Mouse (Mus musculus): ENCODE results near the gene Trarg1. TPM values are rescaled to one million over a fixed set of nuclear protein-coding genes. Genes with fewer than 3 reads are reported as not detected.

Gene Trarg1
- polyA plus RNA-seq, 1 experiment, result 0.34 TPM

- H3K4me3 ChIP-seq, result no peak overlapping the region
- H3K27me3 ChIP-seq (ENCODE audit: control insufficient read depth, insufficient read depth, insufficient read length), result no peaks in the 10 kb centered on the region
- H3K4me2 ChIP-seq (ENCODE audit: low read depth), result no peak overlapping the region
- H3ac ChIP-seq (ENCODE audit: control insufficient read depth, insufficient read length), result no peak overlapping the region
- peaks cover 57% of the 10 kb centered on the region for H3K36me3 ChIP-seq (ENCODE audit: control insufficient read depth, insufficient read depth)
- H3K79me2 ChIP-seq (ENCODE audit: control insufficient read depth, insufficient read depth), result no peaks in the 10 kb centered on the region
- TF ChIP-seq E2F4 (IDR thresholded peaks at IDR 0.05; ENCODE audit: insufficient read depth), result no peak
- no peak for TF ChIP-seq POLR2A (IDR thresholded peaks at IDR 0.05; ENCODE audit: insufficient read length, low read depth)
- no peak for TF ChIP-seq MYOD1 (IDR thresholded peaks at IDR 0.05; ENCODE audit: control insufficient read depth in 1 of 3, insufficient read length in 2 of 3, low read depth in 2 of 3)
- TF ChIP-seq CEBPB (IDR thresholded peaks at IDR 0.05; ENCODE audit: insufficient read depth, poor library complexity, severe bottlenecking), result no peak
- no peak for TF ChIP-seq TCF3 (IDR thresholded peaks at IDR 0.05; ENCODE audit: insufficient read length, low read depth)
- TF ChIP-seq MAX (IDR thresholded peaks at IDR 0.05; ENCODE audit: low read depth), result no peak
- TF ChIP-seq MYOG (IDR thresholded peaks at IDR 0.05; ENCODE audit: control insufficient read depth in 1 of 3, insufficient read depth in 1 of 3, insufficient read length in 2 of 3, low read depth in 2 of 3), result no peak
- TF ChIP-seq TCF12 (IDR thresholded peaks at IDR 0.05; ENCODE audit: insufficient read depth, poor library complexity, severe bottlenecking), result no peak
- TF ChIP-seq REST (IDR thresholded peaks at IDR 0.05; ENCODE audit: insufficient read depth, insufficient read length), result no peak
- no peak for TF ChIP-seq USF1 (IDR thresholded peaks at IDR 0.05; ENCODE audit: low read depth)
- no peak for TF ChIP-seq SRF (IDR thresholded peaks at IDR 0.05; ENCODE audit: control insufficient read depth, insufficient read length, low read depth)
- TF ChIP-seq POLR2AphosphoS2 (IDR thresholded peaks at IDR 0.05; ENCODE audit: insufficient read length, low read depth), result no peak
Observed at GRCm38 (mm10) chr11:76730650-76731049, 51.0 kb downstream of the Trarg1 start.

- Histone ChIP-seq H3ac (ENCODE audit: control insufficient read depth, insufficient read length) (no peak overlapping the region), H3K27me3 (ENCODE audit: control insufficient read depth, insufficient read depth, insufficient read length) (no peaks in the 10 kb centered on the region), H3K79me2 (ENCODE audit: control insufficient read depth, insufficient read depth) (no peaks in the 10 kb centered on the region), H3K36me3 (ENCODE audit: control insufficient read depth, insufficient read depth) (peaks cover 53% of the 10 kb centered on the region), H3K4me3 (no peak overlapping the region), H3K4me2 (ENCODE audit: low read depth) (peak overlapping the region; percentile 20)
- no peak for TF ChIP-seq CEBPB (IDR thresholded peaks at IDR 0.05; ENCODE audit: insufficient read depth, poor library complexity, severe bottlenecking)
- no peak for TF ChIP-seq POLR2AphosphoS2 (IDR thresholded peaks at IDR 0.05; ENCODE audit: insufficient read length, low read depth)
- TF ChIP-seq TCF3 (IDR thresholded peaks at IDR 0.05; ENCODE audit: insufficient read length, low read depth), result no peak
- TF ChIP-seq MYOG (IDR thresholded peaks at IDR 0.05; ENCODE audit: control insufficient read depth in 1 of 3, insufficient read depth in 1 of 3, insufficient read length in 2 of 3, low read depth in 2 of 3), result no peak
- TF ChIP-seq MAX (IDR thresholded peaks at IDR 0.05; ENCODE audit: low read depth), result no peak
- TF ChIP-seq TCF12 (IDR thresholded peaks at IDR 0.05; ENCODE audit: insufficient read depth, poor library complexity, severe bottlenecking), result no peak
- TF ChIP-seq POLR2A (IDR thresholded peaks at IDR 0.05; ENCODE audit: insufficient read length, low read depth), result no peak
- TF ChIP-seq E2F4 (IDR thresholded peaks at IDR 0.05; ENCODE audit: insufficient read depth), result no peak
- no peak for TF ChIP-seq SRF (IDR thresholded peaks at IDR 0.05; ENCODE audit: control insufficient read depth, insufficient read length, low read depth)
- TF ChIP-seq MYOD1 (IDR thresholded peaks at IDR 0.05; ENCODE audit: control insufficient read depth in 1 of 3, insufficient read length in 2 of 3, low read depth in 2 of 3), result no peak
- TF ChIP-seq USF1 (IDR thresholded peaks at IDR 0.05; ENCODE audit: low read depth), result no peak
- TF ChIP-seq REST (IDR thresholded peaks at IDR 0.05; ENCODE audit: insufficient read depth, insufficient read length), result no peak
Observed at GRCm38 (mm10) chr11:76734560-76734959, 55.0 kb downstream of the Trarg1 start.

GRCm38 (mm10) chr11:76735753-76736324, 56.2 kb downstream of the Trarg1 start:
- Histone ChIP-seq H3ac (ENCODE audit: control insufficient read depth, insufficient read length) (no peak overlapping the region), H3K4me2 (ENCODE audit: low read depth) (no peak overlapping the region), H3K79me2 (ENCODE audit: control insufficient read depth, insufficient read depth) (no peaks in the 10 kb centered on the region), H3K36me3 (ENCODE audit: control insufficient read depth, insufficient read depth) (peaks cover 47% of the 10 kb centered on the region), H3K27me3 (ENCODE audit: control insufficient read depth, insufficient read depth, insufficient read length) (no peaks in the 10 kb centered on the region), H3K4me3 (no peak overlapping the region)
- no peak for TF ChIP-seq TCF3 (IDR thresholded peaks at IDR 0.05; ENCODE audit: insufficient read length, low read depth)
- TF ChIP-seq POLR2AphosphoS2 (IDR thresholded peaks at IDR 0.05; ENCODE audit: insufficient read length, low read depth), result no peak
- TF ChIP-seq MYOG (IDR thresholded peaks at IDR 0.05; ENCODE audit: control insufficient read depth in 1 of 3, insufficient read depth in 1 of 3, insufficient read length in 2 of 3, low read depth in 2 of 3), result no peak
- TF ChIP-seq MAX (IDR thresholded peaks at IDR 0.05; ENCODE audit: low read depth), result no peak
- TF ChIP-seq POLR2A (IDR thresholded peaks at IDR 0.05; ENCODE audit: insufficient read length, low read depth), result no peak
- TF ChIP-seq MYOD1 (IDR thresholded peaks at IDR 0.05; ENCODE audit: control insufficient read depth in 1 of 3, insufficient read length in 2 of 3, low read depth in 2 of 3), result no peak

- no peak for TF ChIP-seq TCF12 (IDR thresholded peaks at IDR 0.05; ENCODE audit: insufficient read depth, poor library complexity, severe bottlenecking)
- TF ChIP-seq CEBPB (IDR thresholded peaks at IDR 0.05; ENCODE audit: insufficient read depth, poor library complexity, severe bottlenecking), result no peak
- TF ChIP-seq MAX (IDR thresholded peaks at IDR 0.05; ENCODE audit: low read depth), result no peak
- TF ChIP-seq POLR2AphosphoS2 (IDR thresholded peaks at IDR 0.05; ENCODE audit: insufficient read length, low read depth), result no peak
- no peak for TF ChIP-seq MYOG (IDR thresholded peaks at IDR 0.05; ENCODE audit: control insufficient read depth in 1 of 3, insufficient read depth in 1 of 3, insufficient read length in 2 of 3, low read depth in 2 of 3)
- TF ChIP-seq REST (IDR thresholded peaks at IDR 0.05; ENCODE audit: insufficient read depth, insufficient read length), result no peak
- TF ChIP-seq SRF (IDR thresholded peaks at IDR 0.05; ENCODE audit: control insufficient read depth, insufficient read length, low read depth), result no peak
- no peak for TF ChIP-seq USF1 (IDR thresholded peaks at IDR 0.05; ENCODE audit: low read depth)
- no peak for TF ChIP-seq TCF3 (IDR thresholded peaks at IDR 0.05; ENCODE audit: insufficient read length, low read depth)
- TF ChIP-seq MYOD1 (IDR thresholded peaks at IDR 0.05; ENCODE audit: control insufficient read depth in 1 of 3, insufficient read length in 2 of 3, low read depth in 2 of 3), result no peak
- no peak for TF ChIP-seq POLR2A (IDR thresholded peaks at IDR 0.05; ENCODE audit: insufficient read length, low read depth)
- TF ChIP-seq E2F4 (IDR thresholded peaks at IDR 0.05; ENCODE audit: insufficient read depth), result no peak
- Histone ChIP-seq H3K4me2 (ENCODE audit: low read depth) (no peak overlapping the region), H3K36me3 (ENCODE audit: control insufficient read depth, insufficient read depth) (peaks cover 44% of the 10 kb centered on the region)
Observed at GRCm38 (mm10) chr11:76739125-76739524, 59.5 kb downstream of the Trarg1 start.

More at GRCm38 (mm10) chr11:76739125-76739524, 59.5 kb downstream of the Trarg1 start:
- H3K27me3 ChIP-seq (ENCODE audit: control insufficient read depth, insufficient read depth, insufficient read length), result no peaks in the 10 kb centered on the region
- H3K79me2 ChIP-seq (ENCODE audit: control insufficient read depth, insufficient read depth), result peaks cover 8% of the 10 kb centered on the region
- H3ac ChIP-seq (ENCODE audit: control insufficient read depth, insufficient read length), result no peak overlapping the region
- H3K4me3 ChIP-seq, result no peak overlapping the region

Measured in myocyte (in vitro differentiated cells).